Mouse (Mus musculus) layer of hippocampus, postnatal 36 days (tissue): ENCODE results near the gene Gramd2. TPM values are rescaled to one million over a fixed set of nuclear protein-coding genes. Genes with fewer than 3 reads are reported as not detected.

Experiments used
- DNase-seq, 2 experiments: peaks; one replicate each; pipeline ENCODE4 v3.0.0; 2022
- total RNA-seq, 2 experiments: library from RNA; stranded (reverse); gene quantifications; 2 replicates each; pipeline ENCODE4 v1.2.3; 2021

The Gramd2 gene
- 1 to 10 TPM; 5.0 to 6.9 TPM for total RNA-seq

DNA sequence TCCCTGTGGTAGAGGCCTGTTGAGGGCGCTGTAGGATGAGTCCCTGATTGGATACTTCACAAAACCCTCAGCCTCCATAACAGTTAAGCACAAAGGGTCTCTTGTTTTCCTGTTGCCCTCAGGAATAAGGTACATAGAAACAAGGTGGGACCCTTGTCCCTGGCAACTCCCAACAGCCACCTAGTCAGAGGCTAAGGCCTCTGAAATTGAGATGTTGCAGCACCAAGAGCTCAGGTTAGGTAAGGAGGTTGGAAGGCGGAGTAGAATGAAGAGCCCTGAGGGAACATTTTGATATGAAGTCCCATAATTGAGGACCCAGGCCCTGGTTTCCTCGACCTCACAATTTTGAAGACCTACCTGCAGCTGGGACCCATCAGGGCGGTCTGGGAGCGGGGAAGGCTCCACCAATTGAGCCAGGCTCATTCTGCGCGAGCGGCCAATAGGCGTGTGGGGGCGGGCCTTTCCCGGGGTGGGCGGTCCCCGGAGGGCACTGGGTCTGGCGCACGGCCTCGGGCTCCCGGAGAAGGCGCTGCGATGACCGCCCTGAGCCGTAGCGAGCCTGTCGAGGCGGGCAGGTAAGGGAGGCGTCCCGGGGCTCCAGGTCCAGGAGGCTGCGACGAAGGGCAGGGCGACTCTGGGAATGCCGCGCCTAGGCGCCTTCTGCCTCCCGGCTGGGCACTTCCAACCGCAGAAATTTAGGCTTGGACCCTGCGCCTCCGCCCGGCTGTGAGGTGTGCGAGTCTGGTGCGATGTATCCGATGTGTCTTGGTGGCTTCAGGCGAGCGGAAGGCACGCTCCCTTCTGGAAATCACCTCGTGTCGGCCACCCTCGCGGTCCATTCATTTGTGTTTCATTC, at the start of gene Gramd2:
Gene Gramd2 (plus strand): TSS at position 467 of the 856 bp plus-strand sequence.
- peak in 1 of 2 experiments; percentile 73 for DNase-seq

GRCm38 (mm10) chr9:59638372-59638771, 41.6 kb upstream of the Gramd2 start:
- no peak for DNase-seq

DNA sequence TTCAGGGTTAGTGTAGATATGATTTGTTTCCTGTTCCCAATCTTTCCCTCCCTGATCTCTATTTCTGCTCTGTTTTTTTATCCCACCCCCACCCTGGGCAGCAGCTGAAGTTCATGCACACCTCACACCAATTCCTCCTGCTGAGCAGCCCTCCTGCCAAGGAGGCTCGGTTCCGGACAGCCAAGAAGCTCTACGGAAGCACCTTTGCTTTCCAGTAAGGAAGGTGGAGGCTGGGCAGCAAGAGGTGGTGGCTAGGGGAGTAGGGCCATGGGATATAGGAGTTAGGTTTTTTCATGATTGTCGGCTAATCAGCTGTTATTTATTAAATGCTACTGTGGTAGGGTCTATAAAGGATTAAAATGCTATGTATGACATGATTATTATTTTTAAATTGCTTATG, 40.0 kb upstream of the Gramd2 start:
- DNase-seq, result no peak

- DNase-seq, result no peak
Measured at GRCm38 (mm10) chr9:59641320-59641719, 38.6 kb upstream of the Gramd2 start.

GRCm38 (mm10) chr9:59649911-59650310, 30.0 kb upstream of the Gramd2 start:
- no peak for DNase-seq

- no peak for DNase-seq
Measured at GRCm38 (mm10) chr9:59653371-59653770, 26.6 kb upstream of the Gramd2 start.

DNA sequence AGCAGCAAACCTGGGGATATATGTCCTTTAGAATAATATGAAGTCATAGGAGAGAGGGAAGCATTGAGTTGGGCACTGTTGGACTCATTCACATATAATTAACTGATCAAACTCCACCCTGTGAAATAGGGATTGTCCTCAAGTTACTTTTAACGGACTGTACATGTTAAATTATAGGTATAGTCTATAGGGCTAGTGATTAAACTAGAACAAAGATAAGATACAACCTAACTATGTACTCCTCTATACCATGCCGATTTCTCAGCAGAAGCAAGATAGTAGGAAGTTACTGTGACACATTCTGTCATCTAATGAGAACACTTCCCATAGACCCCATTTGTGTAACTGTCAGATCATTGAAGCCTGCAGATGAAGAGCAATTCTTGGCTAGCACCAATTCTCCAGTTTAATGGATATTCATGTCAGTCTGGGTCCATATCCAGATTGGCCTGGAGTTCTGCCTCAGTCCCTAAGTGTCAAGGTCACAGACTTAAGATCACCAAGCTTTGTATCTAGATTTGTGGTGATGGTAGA, 25.4 kb upstream of the Gramd2 start:
- no peak for DNase-seq

GRCm38 (mm10) chr9:59655958-59656634, 23.8 kb upstream of the Gramd2 start, which contains the start of gene Pkm:
Gene Pkm (plus strand): TSS chr9:59656368.
- DNase-seq, result peak; percentile 93 to 95

DNA sequence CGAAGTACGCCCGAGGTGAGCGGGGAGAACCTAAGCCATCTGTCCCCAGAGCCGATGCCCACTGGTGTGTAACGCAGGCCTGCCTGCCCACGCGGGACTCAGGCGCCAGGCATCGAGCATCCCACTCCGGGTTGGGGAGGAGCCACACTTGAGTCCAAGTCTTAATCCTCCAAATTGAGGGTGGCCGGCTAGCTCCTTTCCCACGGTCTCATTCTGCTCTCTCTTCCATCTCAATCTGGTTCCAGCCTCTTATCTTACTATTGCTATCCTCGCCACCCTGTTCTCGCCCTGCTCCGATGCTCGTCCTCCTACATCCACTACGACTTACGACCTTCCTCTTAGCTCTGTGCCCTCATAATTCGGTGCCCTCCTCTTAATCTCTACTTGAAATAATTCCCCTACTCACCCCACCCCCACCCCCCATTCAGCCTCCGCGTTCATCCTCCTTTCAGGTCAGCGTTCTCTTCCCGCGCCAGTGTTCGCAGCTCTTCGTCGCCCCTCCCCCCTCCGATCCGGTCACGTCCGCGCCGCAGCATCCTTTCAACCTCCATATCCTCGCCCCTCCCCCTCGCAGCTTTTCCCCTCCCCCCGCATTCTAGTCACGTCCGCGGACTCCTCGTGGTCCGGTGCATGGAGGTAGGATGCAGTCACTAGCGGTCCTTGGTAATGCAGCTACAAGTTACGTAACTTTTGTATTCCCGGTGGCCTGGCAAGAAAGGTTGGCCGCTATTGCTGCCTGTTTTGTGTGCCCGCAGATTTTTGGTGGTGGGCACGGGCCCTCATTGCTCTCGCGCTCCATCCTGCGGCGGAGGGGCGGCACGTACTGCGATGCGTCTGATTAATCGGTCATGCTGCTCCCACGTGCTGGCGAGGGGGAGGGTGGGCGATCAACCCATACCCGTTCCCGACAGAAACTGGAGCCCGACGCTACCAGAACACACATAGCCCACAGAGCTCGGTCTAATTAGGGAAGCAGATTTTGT, 23.0 kb upstream of the Gramd2 start:
- peak; percentile 82 to 86 for DNase-seq

DNA sequence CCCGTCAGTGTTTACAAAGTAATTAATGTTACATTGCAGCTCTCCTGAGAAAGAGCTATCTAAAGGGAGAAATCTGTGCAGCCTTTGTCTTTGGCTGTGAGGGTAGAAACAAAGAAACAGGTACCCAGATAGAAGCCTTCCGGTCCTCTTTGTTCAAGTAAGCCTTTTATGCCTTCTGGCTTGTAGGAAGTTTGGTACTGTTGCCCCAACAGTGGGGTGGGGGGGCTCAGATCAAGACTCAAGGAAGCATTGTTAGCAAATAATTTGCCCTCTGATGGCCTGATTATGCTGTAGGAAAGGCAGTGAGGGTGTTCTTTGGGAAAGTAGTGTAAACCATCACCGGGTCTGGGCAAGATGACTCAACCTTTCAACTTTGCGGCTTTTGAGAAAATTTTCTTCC, 21.8 kb upstream of the Gramd2 start:
- no peak for DNase-seq

DNA sequence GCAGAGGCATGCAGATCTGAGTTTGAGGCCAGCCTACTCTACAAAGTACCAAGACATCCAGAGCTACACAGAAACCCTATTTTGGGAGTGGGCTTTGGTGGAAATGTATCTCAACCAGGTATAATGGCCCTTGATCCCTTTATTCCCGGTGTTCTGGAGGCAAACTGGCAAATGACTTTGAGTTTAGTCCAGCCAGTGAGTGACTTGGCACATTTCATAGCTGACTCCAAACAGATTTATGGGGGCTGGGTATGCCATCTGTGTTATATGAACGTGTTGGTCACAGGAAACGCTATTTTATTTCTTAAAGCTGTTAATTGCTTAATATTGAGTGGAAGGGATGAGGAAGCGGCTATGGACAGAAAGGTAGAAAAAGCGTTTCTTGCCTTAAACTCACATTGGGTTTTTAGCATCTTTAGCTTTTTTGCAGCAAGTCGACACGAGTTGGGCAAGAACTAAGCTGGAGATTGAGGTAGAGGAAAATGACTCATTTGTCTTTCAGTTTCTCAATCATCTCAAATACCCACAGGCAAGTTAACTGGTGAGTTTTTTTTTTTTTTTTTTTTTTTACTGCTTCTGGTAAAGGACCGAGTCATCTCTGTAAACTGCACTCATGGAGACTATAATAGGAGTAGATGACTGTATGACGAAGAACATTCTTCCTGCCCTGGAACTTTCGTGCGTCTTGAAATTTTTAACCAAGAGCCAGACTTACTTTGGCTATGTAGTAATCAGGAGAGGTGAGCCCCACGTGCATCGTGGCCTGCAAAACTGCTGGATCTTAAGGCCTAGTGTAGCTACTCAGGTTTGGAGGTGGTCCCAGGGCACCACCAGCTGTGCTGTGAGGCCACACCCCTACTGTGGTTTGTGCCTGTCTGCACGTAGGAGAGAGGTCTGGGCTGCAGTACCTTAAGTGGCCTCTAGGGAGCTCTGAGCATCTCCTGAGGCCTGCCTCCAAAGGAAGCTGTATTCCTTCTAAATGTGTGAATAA, 20.6 kb upstream of the Gramd2 start:
- DNase-seq, result peak; percentile 67 to 69

- DNase-seq, result no peak
Measured at GRCm38 (mm10) chr9:59660421-59660820, 19.5 kb upstream of the Gramd2 start.

DNA sequence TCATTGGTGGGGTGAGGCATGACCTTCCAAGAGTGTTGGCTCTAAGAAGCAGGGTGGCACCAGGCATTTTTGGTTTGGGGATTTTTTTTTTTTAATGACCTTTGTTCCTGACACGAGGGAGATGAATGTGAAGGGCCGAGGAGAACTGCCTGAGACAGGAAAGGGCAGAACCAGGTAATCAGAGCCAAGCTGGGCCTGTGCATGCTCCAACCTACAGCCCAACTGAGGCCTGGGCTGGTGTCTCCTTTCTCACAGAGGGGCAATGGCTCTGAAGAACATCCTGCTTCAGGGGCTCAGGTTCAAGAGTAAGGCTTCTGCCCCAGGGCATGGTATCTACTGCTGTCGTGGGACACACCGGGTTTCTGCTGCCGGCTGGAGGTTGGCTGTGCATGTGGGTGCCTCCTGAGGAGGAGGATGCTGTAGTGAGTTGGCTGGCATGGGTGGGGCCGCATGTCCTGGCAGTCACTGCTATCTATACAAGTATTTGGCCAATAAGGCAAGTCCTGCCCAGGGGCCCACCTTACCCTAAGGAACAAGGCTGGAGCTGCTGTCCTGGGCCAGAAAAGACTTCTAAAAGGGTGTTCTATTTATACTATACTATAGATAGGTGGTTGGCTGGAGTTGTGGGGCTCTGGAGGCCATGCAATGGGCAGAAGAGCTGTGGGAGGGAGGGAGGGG, 18.5 kb upstream of the Gramd2 start:
- no peak for DNase-seq

DNA sequence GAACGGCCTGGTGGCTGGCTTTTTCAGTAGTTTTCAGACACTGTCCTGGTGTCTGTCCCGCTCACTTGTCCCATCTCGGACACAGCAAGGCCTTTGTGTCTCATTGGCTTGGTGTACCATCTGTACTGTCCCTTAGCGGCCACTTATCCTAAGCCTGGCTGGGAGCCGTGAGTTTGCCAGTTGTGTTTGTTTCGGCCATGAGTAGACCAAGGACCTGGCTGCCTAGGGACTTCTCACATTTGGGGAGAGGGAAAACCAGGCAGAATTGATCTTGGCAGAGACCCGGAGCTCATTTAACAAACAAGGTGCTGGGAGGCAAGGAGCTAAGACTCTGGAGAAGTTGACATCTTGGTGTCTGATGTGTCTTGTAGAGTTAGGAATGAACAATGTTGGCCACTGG, 16.7 kb upstream of the Gramd2 start:
- no peak for DNase-seq

DNA sequence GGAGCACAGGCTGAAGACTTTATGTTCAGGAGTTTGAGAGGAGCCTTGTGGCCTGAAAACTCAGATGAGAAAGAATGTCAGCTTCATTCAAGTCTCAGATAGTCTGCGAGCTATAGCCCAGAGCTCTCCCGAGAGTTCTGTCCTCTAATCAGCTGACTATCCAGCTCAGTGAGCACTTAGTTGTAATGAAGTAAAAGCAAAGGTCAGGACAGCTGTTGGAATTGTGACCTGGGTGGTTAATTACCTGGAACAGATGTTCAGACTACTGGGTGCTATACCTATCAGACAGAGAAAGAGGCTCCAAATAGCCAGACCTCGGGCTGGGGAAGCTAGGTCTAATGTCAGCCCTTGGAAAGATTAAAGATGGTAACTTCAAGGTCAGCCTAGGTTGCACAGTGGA, 16.0 kb upstream of the Gramd2 start:
- DNase-seq, result no peak

- DNase-seq, result no peak
Measured at GRCm38 (mm10) chr9:59664664-59665256, 15.2 kb upstream of the Gramd2 start.

- no peak for DNase-seq
Measured at GRCm38 (mm10) chr9:59666016-59666415, 13.9 kb upstream of the Gramd2 start.

DNA sequence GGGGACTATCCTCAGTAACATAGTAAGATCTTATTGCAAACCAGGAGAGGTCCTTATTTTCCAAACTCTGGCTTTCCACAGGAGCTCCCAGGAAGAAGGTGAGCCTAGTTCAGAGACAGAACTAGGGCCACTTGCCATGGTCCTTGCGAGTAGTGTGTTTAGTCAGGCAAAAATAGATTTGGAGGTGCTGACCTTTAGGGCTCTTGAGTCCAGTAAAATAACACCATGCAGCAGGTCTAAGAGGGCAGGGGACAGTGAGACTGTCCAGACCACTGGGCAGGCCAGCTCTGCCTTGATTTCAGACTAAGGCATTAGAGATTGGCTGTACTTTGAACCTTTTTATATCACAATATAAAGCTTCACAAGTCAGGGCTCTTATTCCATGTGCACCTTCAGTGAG, 13.1 kb upstream of the Gramd2 start:
- no peak for DNase-seq

DNA sequence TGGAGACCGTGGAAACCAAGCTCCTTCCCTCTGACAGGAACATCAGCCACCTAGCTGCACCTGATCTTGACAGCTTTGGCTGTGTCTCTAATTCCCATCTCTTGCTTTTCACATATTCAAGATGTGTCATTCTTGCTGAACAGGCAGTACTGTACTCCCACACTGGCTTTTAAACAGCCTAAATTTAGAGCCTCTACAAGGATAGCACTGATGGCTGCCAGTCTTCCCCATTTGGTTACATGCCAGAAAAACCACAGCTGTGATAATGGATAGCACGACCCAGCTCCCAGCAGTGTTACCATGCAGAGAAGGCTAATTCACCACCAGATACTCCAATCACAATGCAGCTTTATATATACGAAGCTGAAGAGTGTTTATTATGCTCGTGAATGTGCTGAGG, 12.7 kb upstream of the Gramd2 start:
- DNase-seq, result no peak

DNA sequence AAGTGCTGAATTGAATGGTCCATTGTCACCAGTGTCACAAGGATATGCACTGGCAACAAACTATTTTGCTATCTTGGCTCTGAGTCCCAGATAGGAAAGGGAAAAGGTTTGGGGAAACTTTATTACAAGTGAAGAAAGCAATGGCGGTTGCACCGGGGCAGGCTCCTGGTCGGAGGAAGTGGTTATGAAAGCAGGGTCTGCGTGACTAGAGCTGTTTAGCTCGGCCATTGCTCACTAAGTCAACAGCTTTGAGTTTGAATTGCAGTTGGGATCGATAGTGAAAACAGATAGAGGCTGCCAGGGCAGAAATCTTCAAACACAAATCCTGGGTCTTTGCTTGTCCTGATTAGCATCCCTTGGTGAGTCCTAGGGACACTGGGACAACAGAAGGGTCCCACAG, 12.0 kb upstream of the Gramd2 start:
- DNase-seq, result no peak
